Mouse (Mus musculus) stomach, postnatal 0 days (tissue): ENCODE data around the gene Tpp2. TPM values are rescaled to one million over a fixed set of nuclear protein-coding genes. Genes with fewer than 3 reads are reported as not detected.

ENCODE experiments used
- ATAC-seq: fragments of 200-750 bp; cut with Nextera tagmentation; 2 replicates; pipeline ENCODE4 v1.8.0; 2017; ENCODE audit not compliant: low FRiP score, low TSS enrichment
- DNase-seq: peaks from one replicate; pipeline ENCODE4 v3.0.0-alpha.2; 2016; ENCODE audit warnings: low spot score
- H3K27ac ChIP-seq: fragments of 300-500 bp; sonication (generic); replicated peaks from 2 replicates; pipeline ENCODE4 v1.5.1; 2014; ENCODE audit warnings: mild to moderate bottlenecking, control low read depth
- H3K27me3 ChIP-seq: fragments of 300-500 bp; sonication (generic); 2 replicates; pipeline ENCODE4 v1.6.1; 2014; ENCODE audit warnings: low read length; ENCODE audit not compliant: control insufficient read depth, insufficient read depth
- H3K36me3 ChIP-seq: fragments of 300-500 bp; sonication (generic); 2 replicates; pipeline ENCODE4 v1.6.1; 2014; ENCODE audit warnings: low read length, mixed read lengths; ENCODE audit not compliant: control insufficient read depth, insufficient read depth
- H3K4me1 ChIP-seq: fragments of 300-500 bp; sonication (generic); replicated peaks from 2 replicates; pipeline ENCODE4 v1.6.1; 2014; ENCODE audit warnings: antibody characterized with exemption; ENCODE audit not compliant: control insufficient read depth, insufficient read depth
- H3K4me2 ChIP-seq: fragments of 300-500 bp; sonication (generic); replicated peaks from 2 replicates; pipeline ENCODE4 v1.6.1; 2014; ENCODE audit warnings: low read depth, mild to moderate bottlenecking, control low read depth, moderate library complexity
- H3K4me3 ChIP-seq: fragments of 300-500 bp; sonication (generic); 2 replicates; pipeline ENCODE4 v1.5.1; 2014; ENCODE audit warnings: low read depth, low read length, control low read depth
- H3K9ac ChIP-seq: fragments of 300-500 bp; sonication (generic); 2 replicates; pipeline ENCODE4 v1.6.1; 2014; ENCODE audit warnings: mild to moderate bottlenecking, low read length, control low read depth, mixed read lengths
- H3K9me3 ChIP-seq: fragments of 300-500 bp; sonication (generic); 2 replicates; pipeline ENCODE4 v1.6.1; 2016; ENCODE audit warnings: low read length; ENCODE audit not compliant: control insufficient read depth
- CTCF ChIP-seq: IDR thresholded peaks from 2 replicates; pipeline ENCODE4 v1.5.1; 2016; ENCODE audit warnings: antibody characterized with exemption, low read depth, mild to moderate bottlenecking, moderate library complexity
- EP300 ChIP-seq: optimal IDR thresholded peaks from 2 replicates; pipeline ENCODE3; 2016; ENCODE audit warnings: antibody characterized with exemption
- WGBS: fragments of 180-500 bp; shearing (Covaris S2); extraction: QIAGEN DNeasy Blood & Tissue Kit; methylation state at CpG from one replicate; pipeline ENCODE4 v1.1.7; 2014; 5-methylcytosine and 5-hydroxymethylcytosine counted together
- polyA plus RNA-seq: library from polyadenylated mRNA; unstranded; fragments of >200 nt; fragmentation: Nextera tagmentation; extraction: Ambion mirVana; gene quantifications from 2 replicates; pipeline ENCODE4 v1.2.1, GENCODE M21; 2015

The Tpp2 gene
- polyA plus RNA-seq, 1 experiment from 2014 or later = 34.5 TPM

DNA sequence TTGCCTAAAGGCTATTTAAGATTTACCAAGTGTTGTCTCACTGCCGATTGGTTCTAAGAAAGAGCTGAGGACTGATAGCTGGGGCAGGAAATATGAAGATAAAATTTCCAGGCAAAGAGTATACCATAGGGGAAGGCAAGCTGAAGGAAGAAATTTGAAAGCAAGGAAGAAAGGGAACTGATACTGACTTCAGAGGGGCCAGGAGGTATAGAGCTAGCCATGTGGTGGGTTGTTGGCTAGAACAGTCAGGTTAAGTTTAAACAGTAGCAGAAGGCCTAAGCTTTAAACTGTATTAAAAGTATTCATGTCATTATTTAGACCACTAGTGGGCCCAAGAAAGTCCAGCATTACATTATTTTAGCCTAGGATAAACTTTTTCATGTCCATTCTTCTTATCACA is 31.0 kb upstream of the Tpp2 start:
- no peak overlapping the region for H3K4me3 ChIP-seq
- no peaks in the 10 kb centered on the region for H3K27me3 ChIP-seq
- H3K9me3 ChIP-seq = no peaks in the 10 kb centered on the region
- DNase-seq (no peak), ATAC-seq (no peak)
- TF ChIP-seq EP300 = no peak
- TF ChIP-seq CTCF = no peak
- H3K27ac ChIP-seq = no peak overlapping the region
- no peak overlapping the region for H3K4me2 ChIP-seq
- H3K4me1 ChIP-seq = no peaks in the 10 kb centered on the region
- no peak overlapping the region for H3K9ac ChIP-seq
- no peaks in the 10 kb centered on the region for H3K36me3 ChIP-seq
- 73% methylated on average over 1 of the region's 1 CpGs for WGBS

DNA sequence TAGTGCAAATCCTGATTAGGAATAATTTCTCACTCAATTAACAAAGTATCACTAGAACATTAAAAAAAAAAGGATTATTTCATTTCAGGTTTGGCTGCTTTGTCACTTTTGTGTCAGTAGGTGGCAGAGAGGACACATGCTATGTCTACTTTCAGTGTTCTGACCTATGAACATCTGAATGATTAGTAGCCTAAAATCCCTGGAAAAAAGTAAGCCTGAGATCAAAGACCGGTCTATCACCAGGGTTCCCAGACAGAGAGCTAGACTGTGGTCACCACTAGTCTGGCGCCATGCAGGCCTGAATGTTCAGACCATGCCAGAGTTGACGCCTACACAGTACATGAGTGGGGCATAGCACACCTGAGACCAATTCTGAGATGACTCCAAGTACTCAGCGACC is 30.6 kb upstream of the Tpp2 start:
- H3K4me1 ChIP-seq = no peaks in the 10 kb centered on the region
- no peak overlapping the region for H3K27ac ChIP-seq
- WGBS = 55% methylated on average over 4 of the region's 4 CpGs
- ATAC-seq = 0 out of 2 replicates have a peak, but pooled peaks have one; percentile 40
- no peak overlapping the region for H3K9ac ChIP-seq
- DNase-seq = no peak
- no peak overlapping the region for H3K4me3 ChIP-seq
- H3K27me3 ChIP-seq = no peaks in the 10 kb centered on the region
- no peak overlapping the region for H3K4me2 ChIP-seq
- H3K36me3 ChIP-seq = no peaks in the 10 kb centered on the region
- H3K9me3 ChIP-seq = no peaks in the 10 kb centered on the region
- TF ChIP-seq EP300 (no peak), CTCF (peak; percentile 83)

DNA sequence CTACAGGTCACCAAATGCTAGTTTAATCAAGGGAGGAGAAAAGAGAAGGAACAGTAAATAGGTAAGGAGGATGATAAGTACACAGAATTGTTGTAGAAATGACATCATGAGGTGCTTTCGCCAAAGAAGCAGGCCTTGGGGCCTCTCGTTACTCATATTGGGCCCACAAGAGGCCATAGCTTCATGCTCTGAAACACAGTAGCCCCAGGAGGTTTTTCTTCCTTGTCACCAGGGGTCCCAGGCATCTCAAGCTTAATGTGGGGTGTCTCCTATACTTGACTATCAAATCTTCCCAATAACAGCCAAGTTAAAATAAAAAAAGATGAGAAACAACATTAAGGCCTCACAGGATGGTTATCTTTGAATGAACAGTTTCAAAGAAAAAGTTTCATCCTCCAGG is 18.0 kb upstream of the Tpp2 start:
- WGBS = 79% methylated on average over 2 of the region's 2 CpGs
- Histone ChIP-seq H3K27ac (no peak overlapping the region), H3K4me3 (no peak overlapping the region), H3K27me3 (no peaks in the 10 kb centered on the region), H3K9me3 (no peaks in the 10 kb centered on the region), H3K4me2 (no peak overlapping the region), H3K9ac (no peak overlapping the region), H3K4me1 (no peaks in the 10 kb centered on the region), H3K36me3 (no peaks in the 10 kb centered on the region)
- TF ChIP-seq CTCF (no peak), EP300 (no peak)
- ATAC-seq (no peak), DNase-seq (no peak)

DNA sequence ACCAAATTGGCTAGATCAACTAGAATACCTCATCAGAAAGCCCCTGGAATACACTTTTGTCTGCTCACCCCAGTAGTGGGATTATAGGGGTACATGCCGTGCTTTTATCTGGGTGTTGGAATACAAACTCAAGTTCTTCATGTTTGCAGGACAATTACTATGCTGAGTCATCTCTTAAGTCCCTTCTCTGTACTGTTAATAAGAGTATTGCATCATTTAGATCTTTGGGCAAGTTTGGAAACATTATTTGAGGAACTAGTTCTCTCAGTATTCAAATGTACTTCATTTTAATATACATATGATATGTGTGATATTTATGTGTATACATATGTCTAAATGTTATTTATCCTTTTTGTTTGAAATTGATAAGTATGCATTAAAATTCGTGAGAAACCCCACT is 16.6 kb upstream of the Tpp2 start:
- no peak for DNase-seq
- no peak overlapping the region for H3K27ac ChIP-seq
- H3K27me3 ChIP-seq = no peaks in the 10 kb centered on the region
- H3K4me1 ChIP-seq = no peaks in the 10 kb centered on the region
- no peaks in the 10 kb centered on the region for H3K9me3 ChIP-seq
- WGBS = 45% methylated on average over 2 of the region's 2 CpGs
- no peak overlapping the region for H3K4me3 ChIP-seq
- no peak overlapping the region for H3K9ac ChIP-seq
- H3K4me2 ChIP-seq = no peak overlapping the region
- no peaks in the 10 kb centered on the region for H3K36me3 ChIP-seq
- no peak for ATAC-seq
- TF ChIP-seq CTCF (no peak), EP300 (no peak)

DNA sequence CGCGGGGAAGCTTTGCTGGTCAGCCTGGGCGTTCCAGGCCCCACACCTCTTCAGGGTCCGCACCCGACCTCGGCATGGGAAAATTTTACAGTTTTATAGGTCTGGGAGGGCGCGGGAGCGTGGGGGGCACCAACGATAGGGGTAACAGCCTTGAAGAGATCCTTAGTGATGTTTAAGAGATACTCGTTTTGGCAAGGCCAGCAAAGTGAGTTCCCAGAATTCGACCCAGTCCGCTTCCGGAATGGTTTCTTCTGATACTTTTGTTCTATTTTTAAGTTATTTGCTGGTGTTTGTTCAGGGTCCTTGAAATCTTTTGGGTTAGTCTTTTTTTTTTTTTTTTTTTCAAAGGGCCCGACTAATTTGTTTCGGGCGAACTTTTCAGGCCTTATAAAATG is 966 bp downstream of the Tpp2 start:
- Histone ChIP-seq H3K9me3 (no peaks in the 10 kb centered on the region), H3K27ac (peak overlapping the region; percentile 97), H3K4me3 (peak overlapping the region; percentile 100), H3K27me3 (no peaks in the 10 kb centered on the region), H3K4me1 (no peaks in the 10 kb centered on the region), H3K36me3 (no peaks in the 10 kb centered on the region), H3K4me2 (peak overlapping the region; percentile 63), H3K9ac (peak overlapping the region; percentile 99)
- DNase-seq = no peak
- no peak for TF ChIP-seq EP300
- no peak for TF ChIP-seq CTCF
- under 1% methylated on average over 17 of the region's 17 CpGs for WGBS
- ATAC-seq = no peak

DNA sequence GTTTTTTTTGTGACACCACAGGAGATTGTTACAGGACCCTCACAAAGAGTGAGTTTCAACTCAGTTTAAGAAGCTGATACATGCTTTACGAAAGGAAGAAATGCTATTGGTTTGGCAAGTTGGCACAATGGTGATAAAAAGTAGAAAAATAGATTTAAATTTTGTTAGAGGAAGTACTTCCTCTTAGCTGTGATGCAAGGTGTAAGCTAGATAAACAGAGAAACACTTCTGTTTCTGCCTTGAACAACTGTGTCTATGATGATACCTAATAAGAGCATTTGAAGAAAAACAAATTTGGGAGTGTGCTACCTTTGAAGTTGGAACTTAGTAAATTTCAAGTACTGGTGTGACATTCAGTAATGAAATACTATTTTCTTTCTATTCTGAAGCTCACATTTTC is 5.9 kb downstream of the Tpp2 start:
- DNase-seq (no peak), ATAC-seq (no peak)
- H3K9me3 ChIP-seq = no peaks in the 10 kb centered on the region
- no peak overlapping the region for H3K27ac ChIP-seq
- H3K4me3 ChIP-seq = no peak overlapping the region
- peaks cover 6% of the 10 kb centered on the region; the same call in 1 of the 2 replicates for H3K36me3 ChIP-seq
- H3K27me3 ChIP-seq = no peaks in the 10 kb centered on the region
- 86% methylated on average over 1 of the region's 1 CpGs for WGBS
- no peak overlapping the region for H3K4me2 ChIP-seq
- H3K4me1 ChIP-seq = no peaks in the 10 kb centered on the region
- TF ChIP-seq CTCF (no peak), EP300 (no peak)
- H3K9ac ChIP-seq = no peak overlapping the region
